Mouse (Mus musculus): ENCODE results near the gene Tas2r121.
"Not testable (repeated sequence)": the region's sequence is repeated elsewhere in the genome, so short reads cannot be mapped to it uniquely, and the experiment has no call there.

Tas2r121 gene

DNA sequence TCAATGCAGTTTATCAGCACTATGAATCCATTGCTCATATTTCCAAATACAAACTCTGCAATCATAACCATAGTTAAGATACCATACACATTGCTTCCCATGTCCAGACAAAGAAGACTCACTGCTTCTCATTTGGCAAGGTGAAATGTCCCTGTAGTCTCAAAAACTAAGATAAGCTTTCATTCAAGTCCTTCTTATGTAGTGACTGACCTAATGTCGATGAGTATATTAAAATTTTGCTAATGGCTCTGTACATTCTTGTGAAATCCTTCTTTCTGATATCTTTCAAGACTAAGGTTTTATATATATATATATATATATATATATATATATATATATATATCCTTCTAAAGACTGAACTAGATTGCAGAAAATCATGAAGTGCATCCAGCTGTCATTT is at the start of gene Tas2r121:
Gene Tas2r121, minus strand, starts transcription at position 101 of the 400 bp plus-strand sequence.
- in situ Hi-C loops (cut with MboI, MseI): no loop called here

DNA sequence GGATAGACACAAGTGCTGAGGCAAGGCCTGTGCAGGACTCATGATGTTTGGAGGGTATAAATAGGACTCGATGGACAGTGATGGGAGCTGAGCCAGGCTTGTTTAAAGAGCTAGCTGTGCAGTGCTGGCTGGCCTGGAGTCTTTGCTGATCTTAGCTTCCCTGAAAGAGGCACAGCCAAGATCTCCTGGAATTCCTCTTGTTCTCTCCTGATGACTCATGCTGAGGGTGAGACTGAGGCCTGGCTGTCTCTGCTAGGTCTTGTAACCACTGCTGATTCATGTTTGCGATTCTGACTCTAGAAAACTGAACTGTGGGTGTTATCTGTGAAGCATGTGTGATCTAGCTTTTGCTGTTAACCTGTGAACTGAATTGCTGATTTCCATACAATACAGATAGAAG is 49.4 kb upstream of the Tas2r121 start:
- in situ Hi-C loops (cut with MboI, MseI): no loop called here

DNA sequence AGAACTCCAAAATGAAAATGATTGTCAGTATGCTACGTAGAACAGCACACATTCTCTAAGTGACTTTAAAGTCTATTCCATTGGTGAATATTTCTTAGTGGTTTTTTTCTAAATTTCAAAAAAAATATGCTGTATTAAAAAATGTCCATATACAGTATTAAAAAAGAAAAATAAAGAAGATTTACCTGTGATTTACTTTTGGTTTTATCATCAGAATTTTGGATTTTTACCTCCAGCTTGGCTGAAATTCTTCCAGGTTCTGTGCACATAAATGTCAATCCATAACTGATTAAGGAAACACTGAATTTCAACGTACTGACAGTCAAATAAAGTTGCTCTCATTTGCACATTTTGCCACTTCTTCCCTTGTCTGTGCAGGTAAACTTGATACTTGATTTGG is 37.1 kb upstream of the Tas2r121 start, which contains the start of gene Tas2r115:
Gene Tas2r115, minus strand, starts transcription at position 101 of the 400 bp plus-strand sequence.
- in situ Hi-C loops (cut with MboI, MseI): loop anchor here (10.0 kb wide), 1 partner anchor 833 kb away; no protein-coding TSS in a partner anchor

GRCm38 (mm10) chr6:132711828-132712227 is 11.0 kb upstream of the Tas2r121 start, which contains the start of gene Tas2r122:
Gene Tas2r122, minus strand, starts transcription at chr6:132711928.
- in situ Hi-C loops (cut with MboI, MseI): no loop called here

DNA sequence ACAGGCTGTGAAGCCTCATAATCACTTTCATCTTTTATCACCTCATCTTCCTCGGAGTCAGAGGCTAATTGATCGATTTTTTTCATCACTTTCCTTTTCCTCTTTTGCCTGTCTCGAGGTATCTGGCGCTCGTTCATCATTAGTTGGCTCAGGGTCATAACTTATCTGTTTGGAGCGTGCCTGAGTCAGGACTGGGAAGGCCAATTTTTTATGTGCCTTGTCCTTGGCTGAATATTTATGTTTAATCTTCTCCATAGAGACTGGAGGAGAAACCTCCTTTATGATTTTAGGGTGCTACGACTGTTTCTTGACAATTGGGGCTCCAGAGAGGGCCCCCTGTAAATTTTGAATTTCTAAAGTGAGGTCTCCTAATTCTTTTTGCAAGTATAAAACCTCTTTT is 9.2 kb downstream of the Tas2r121 start:
- in situ Hi-C loops (cut with MboI, MseI): not testable (repeated sequence)

DNA sequence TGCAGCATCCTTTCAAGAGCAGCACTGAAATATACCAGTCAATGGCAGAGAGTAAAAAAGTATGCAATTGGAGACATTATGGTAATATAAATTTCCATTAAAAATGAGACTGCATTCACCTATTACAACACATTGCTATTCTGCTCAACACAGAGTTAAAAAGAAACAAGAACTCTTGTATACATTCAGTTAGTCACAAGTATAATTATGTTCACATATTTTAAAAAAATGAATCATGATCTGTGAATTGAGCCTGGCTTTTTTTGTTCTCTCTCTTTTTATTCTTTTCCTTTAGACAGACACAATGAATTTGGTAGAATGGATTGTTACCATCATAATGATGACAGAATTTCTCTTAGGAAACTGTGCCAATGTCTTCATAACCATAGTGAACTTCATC is 44.2 kb downstream of the Tas2r121 start, which contains the start of gene Tas2r120:
Gene Tas2r120, plus strand, starts transcription at position 301 of the 400 bp plus-strand sequence.
- in situ Hi-C loops (cut with MboI, MseI): no loop called here

GRCm38 (mm10) chr6:132651426-132651825 is 49.4 kb downstream of the Tas2r121 start, which contains the start of gene A630073D07Rik:
Gene A630073D07Rik, minus strand, starts transcription at chr6:132651526.
- in situ Hi-C loops (cut with MboI, MseI): loop anchor here (5.0 kb wide), 1 partner anchor 556 kb away; no protein-coding TSS in a partner anchor
